Mouse (Mus musculus) limb, embryonic 10.5 days (tissue): ENCODE data around the gene Pcdh7. TPM values are rescaled to one million over a fixed set of nuclear protein-coding genes. Genes with fewer than 3 reads are reported as not detected.
A peak's percentile ranks its signal among the peaks of the same experiment; 100 is the strongest.

ENCODE experiments used
- DNase-seq: peaks from one replicate; pipeline ENCODE4 v3.0.0-alpha.2; 2017; ENCODE audit warnings: low spot score
- H3K27ac ChIP-seq: fragments of 300-500 bp; sonication (generic); 2 replicates; pipeline ENCODE4 v1.5.1; 2016; ENCODE audit warnings: mild to moderate bottlenecking
- H3K27me3 ChIP-seq: fragments of 300-500 bp; sonication (generic); 2 replicates; pipeline ENCODE4 v1.6.1; 2016; ENCODE audit warnings: low read depth, mild to moderate bottlenecking; ENCODE audit not compliant: poor library complexity, severe bottlenecking
- H3K36me3 ChIP-seq: fragments of 300-500 bp; sonication (generic); 2 replicates; pipeline ENCODE4 v1.6.1; 2016; ENCODE audit warnings: mild to moderate bottlenecking, moderate library complexity
- H3K4me1 ChIP-seq: fragments of 300-500 bp; sonication (generic); 2 replicates; pipeline ENCODE4 v1.6.1; 2016
- H3K4me3 ChIP-seq: fragments of 300-500 bp; sonication (generic); 2 replicates; pipeline ENCODE4 v1.5.1; 2016; ENCODE audit warnings: mild to moderate bottlenecking, moderate library complexity
- H3K9me3 ChIP-seq: fragments of 300-500 bp; sonication (generic); replicated peaks from 2 replicates; pipeline ENCODE4 v1.6.1; 2016; ENCODE audit warnings: mild to moderate bottlenecking
- WGBS: fragments of 180-500 bp; shearing (Covaris S2); methylation state at CpG from one replicate; pipeline ENCODE4 v1.1.7; 2016; 5-methylcytosine and 5-hydroxymethylcytosine counted together
- polyA plus RNA-seq: library from polyadenylated mRNA; unstranded; fragments of >200 nt; fragmentation: Nextera tagmentation; extraction: Ambion mirVana; gene quantifications from 2 replicates; pipeline ENCODE4 v1.2.1, GENCODE M21; 2016

Pcdh7 gene
- polyA plus RNA-seq, 1 experiment from 2014 or later = 6.0 TPM

- Histone ChIP-seq H3K4me1 (peaks cover 7% of the 10 kb centered on the region), H3K4me3 (no peak overlapping the region), H3K27ac (no peak overlapping the region), H3K36me3 (no peaks in the 10 kb centered on the region), H3K27me3 (no peaks in the 10 kb centered on the region), H3K9me3 (no peaks in the 10 kb centered on the region)
- DNase-seq = no peak
- 85% methylated on average over 7 of the region's 7 CpGs for WGBS
Observed at GRCm38 (mm10) chr5:58025123-58025522, 307.4 kb downstream of the Pcdh7 start.

GRCm38 (mm10) chr5:58025759-58026158, 308.0 kb downstream of the Pcdh7 start:
- peaks cover 7% of the 10 kb centered on the region for H3K4me1 ChIP-seq
- H3K36me3 ChIP-seq = no peaks in the 10 kb centered on the region
- H3K27me3 ChIP-seq = no peaks in the 10 kb centered on the region
- H3K27ac ChIP-seq = no peak overlapping the region
- WGBS = 45% methylated on average over 8 of the region's 8 CpGs
- peak; percentile 31 for DNase-seq
- H3K4me3 ChIP-seq = no peak overlapping the region
- no peaks in the 10 kb centered on the region for H3K9me3 ChIP-seq

- Histone ChIP-seq H3K36me3 (no peaks in the 10 kb centered on the region), H3K9me3 (no peaks in the 10 kb centered on the region), H3K27me3 (no peaks in the 10 kb centered on the region), H3K27ac (no peak overlapping the region), H3K4me1 (no peaks in the 10 kb centered on the region; the same call in 1 of the 2 replicates), H3K4me3 (no peak overlapping the region)
- no peak for DNase-seq
- whole genome bisulfite sequencing = 64% methylated on average over 3 of the region's 3 CpGs
Observed at GRCm38 (mm10) chr5:58039875-58040274, 322.1 kb downstream of the Pcdh7 start.

GRCm38 (mm10) chr5:58044216-58044615, 326.4 kb downstream of the Pcdh7 start:
- no peaks in the 10 kb centered on the region for H3K27me3 ChIP-seq
- 67% methylated on average over 4 of the region's 4 CpGs for WGBS
- no peak overlapping the region for H3K27ac ChIP-seq
- H3K36me3 ChIP-seq = no peaks in the 10 kb centered on the region
- H3K4me1 ChIP-seq = no peaks in the 10 kb centered on the region; the same call in 1 of the 2 replicates
- DNase-seq = no peak
- no peak overlapping the region for H3K4me3 ChIP-seq
- no peaks in the 10 kb centered on the region for H3K9me3 ChIP-seq

GRCm38 (mm10) chr5:58081054-58081453, 363.3 kb downstream of the Pcdh7 start:
- WGBS = 76% methylated on average over 4 of the region's 4 CpGs
- H3K36me3 ChIP-seq = no peaks in the 10 kb centered on the region
- H3K27me3 ChIP-seq = no peaks in the 10 kb centered on the region
- no peak for DNase-seq
- H3K9me3 ChIP-seq = no peaks in the 10 kb centered on the region
- no peak overlapping the region for H3K4me3 ChIP-seq
- H3K27ac ChIP-seq = no peak overlapping the region
- H3K4me1 ChIP-seq = no peaks in the 10 kb centered on the region

GRCm38 (mm10) chr5:58082230-58082629, 364.5 kb downstream of the Pcdh7 start:
- 91% methylated on average over 2 of the region's 2 CpGs for WGBS
- no peaks in the 10 kb centered on the region for H3K27me3 ChIP-seq
- H3K9me3 ChIP-seq = no peaks in the 10 kb centered on the region
- no peaks in the 10 kb centered on the region for H3K4me1 ChIP-seq
- no peak overlapping the region for H3K4me3 ChIP-seq
- no peak overlapping the region for H3K27ac ChIP-seq
- no peak for DNase-seq
- H3K36me3 ChIP-seq = no peaks in the 10 kb centered on the region

- 96% methylated on average over 3 of the region's 3 CpGs for WGBS
- H3K9me3 ChIP-seq = no peaks in the 10 kb centered on the region
- H3K27me3 ChIP-seq = no peaks in the 10 kb centered on the region
- no peaks in the 10 kb centered on the region for H3K4me1 ChIP-seq
- H3K36me3 ChIP-seq = no peaks in the 10 kb centered on the region
- H3K27ac ChIP-seq = no peak overlapping the region
- no peak for DNase-seq
- H3K4me3 ChIP-seq = no peak overlapping the region
Observed at GRCm38 (mm10) chr5:58083056-58083455, 365.3 kb downstream of the Pcdh7 start.

GRCm38 (mm10) chr5:58083972-58084371, 366.2 kb downstream of the Pcdh7 start:
- no peak for DNase-seq
- no peaks in the 10 kb centered on the region for H3K9me3 ChIP-seq
- H3K4me3 ChIP-seq = no peak overlapping the region
- no peaks in the 10 kb centered on the region for H3K4me1 ChIP-seq
- no peaks in the 10 kb centered on the region for H3K27me3 ChIP-seq
- no peaks in the 10 kb centered on the region for H3K36me3 ChIP-seq
- 90% methylated on average over 6 of the region's 6 CpGs for WGBS
- no peak overlapping the region for H3K27ac ChIP-seq

GRCm38 (mm10) chr5:58108665-58109364, 391.0 kb downstream of the Pcdh7 start:
- no peak overlapping the region for H3K27ac ChIP-seq
- H3K4me3 ChIP-seq = no peak overlapping the region
- WGBS = 92% methylated on average over 4 of the region's 4 CpGs
- no peak for DNase-seq
- no peaks in the 10 kb centered on the region for H3K27me3 ChIP-seq
- H3K4me1 ChIP-seq = no peaks in the 10 kb centered on the region
- no peaks in the 10 kb centered on the region for H3K9me3 ChIP-seq
- H3K36me3 ChIP-seq = no peaks in the 10 kb centered on the region

- H3K27me3 ChIP-seq = no peaks in the 10 kb centered on the region
- 81% methylated on average over 3 of the region's 3 CpGs for WGBS
- H3K9me3 ChIP-seq = no peaks in the 10 kb centered on the region
- no peaks in the 10 kb centered on the region for H3K36me3 ChIP-seq
- no peak for DNase-seq
- peaks cover 5% of the 10 kb centered on the region for H3K4me1 ChIP-seq
- H3K4me3 ChIP-seq = no peak overlapping the region
- no peak overlapping the region for H3K27ac ChIP-seq
Observed at GRCm38 (mm10) chr5:58116096-58116495, 398.3 kb downstream of the Pcdh7 start.

GRCm38 (mm10) chr5:58117896-58118295, 400.1 kb downstream of the Pcdh7 start:
- DNase-seq = no peak
- Histone ChIP-seq H3K4me3 (no peak overlapping the region), H3K27me3 (no peaks in the 10 kb centered on the region), H3K36me3 (no peaks in the 10 kb centered on the region), H3K9me3 (no peaks in the 10 kb centered on the region), H3K4me1 (peaks cover 5% of the 10 kb centered on the region), H3K27ac (no peak overlapping the region)
- WGBS = 57% methylated on average over 3 of the region's 3 CpGs

- Histone ChIP-seq H3K27ac (no peak overlapping the region), H3K9me3 (no peaks in the 10 kb centered on the region), H3K4me3 (no peak overlapping the region), H3K36me3 (no peaks in the 10 kb centered on the region), H3K27me3 (no peaks in the 10 kb centered on the region), H3K4me1 (peaks cover 5% of the 10 kb centered on the region)
- DNase-seq = no peak
- WGBS = 10% methylated on average over 3 of the region's 3 CpGs
Observed at GRCm38 (mm10) chr5:58118930-58119611, 401.3 kb downstream of the Pcdh7 start.

- H3K9me3 ChIP-seq = no peaks in the 10 kb centered on the region
- H3K36me3 ChIP-seq = no peaks in the 10 kb centered on the region
- no peak overlapping the region for H3K27ac ChIP-seq
- H3K4me1 ChIP-seq = no peaks in the 10 kb centered on the region
- DNase-seq = no peak
- H3K27me3 ChIP-seq = no peaks in the 10 kb centered on the region
- 80% methylated on average over 2 of the region's 2 CpGs for WGBS
- H3K4me3 ChIP-seq = no peak overlapping the region
Observed at GRCm38 (mm10) chr5:58143897-58144296, 426.1 kb downstream of the Pcdh7 start.
